Mouse (Mus musculus) heart, postnatal 25 days (tissue): ENCODE results near the gene Dnajc11. TPM values are rescaled to one million over a fixed set of nuclear protein-coding genes. Genes with fewer than 3 reads are reported as not detected.

Experiments
- DNase-seq: peaks from one replicate; pipeline ENCODE4 v3.0.0; 2022; ENCODE audit warnings: low spot score
- intact Hi-C: fragments of 180-260 bp; cut with DNase I; formaldehyde crosslinking; loops from one replicate; pipeline ENCODE4 v1.15.1; 2025
- total RNA-seq, 2 experiments: library from RNA; stranded (reverse); gene quantifications; 2 replicates each; pipeline ENCODE4 v1.2.3; 2021

Dnajc11 gene
- total RNA-seq, 2 experiments from 2014 or later = 82.3 to 96.4 TPM

DNA sequence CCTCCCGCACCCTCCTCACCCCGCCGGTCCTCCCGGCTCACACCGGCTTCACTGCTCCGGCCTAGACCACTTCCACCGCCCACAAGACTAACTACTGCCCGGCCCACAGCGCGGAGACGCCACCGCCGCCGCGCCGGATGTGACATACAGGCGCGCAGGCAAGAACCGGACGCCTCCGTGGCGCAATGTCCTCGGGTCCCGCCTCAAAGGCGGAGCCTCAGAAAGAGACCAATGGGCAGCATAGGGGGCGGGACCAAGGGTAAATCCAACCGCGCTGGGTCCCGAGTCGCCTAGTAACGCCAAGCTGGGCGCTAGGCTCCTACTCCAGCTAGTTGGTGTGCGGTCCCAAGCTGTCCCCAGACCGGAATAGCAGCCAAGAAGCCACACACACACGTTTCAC lies 94.0 kb downstream of the Dnajc11 start, which contains the start of gene Zbtb48:
TSS of gene Zbtb48 (minus strand) at position 148 of the 400 bp plus-strand sequence.
- DNase-seq = peak; percentile 96
- intact Hi-C loops = loop anchor here (2.0 kb wide), 1 partner anchor 41 kb away; no protein-coding TSS in a partner anchor

DNA sequence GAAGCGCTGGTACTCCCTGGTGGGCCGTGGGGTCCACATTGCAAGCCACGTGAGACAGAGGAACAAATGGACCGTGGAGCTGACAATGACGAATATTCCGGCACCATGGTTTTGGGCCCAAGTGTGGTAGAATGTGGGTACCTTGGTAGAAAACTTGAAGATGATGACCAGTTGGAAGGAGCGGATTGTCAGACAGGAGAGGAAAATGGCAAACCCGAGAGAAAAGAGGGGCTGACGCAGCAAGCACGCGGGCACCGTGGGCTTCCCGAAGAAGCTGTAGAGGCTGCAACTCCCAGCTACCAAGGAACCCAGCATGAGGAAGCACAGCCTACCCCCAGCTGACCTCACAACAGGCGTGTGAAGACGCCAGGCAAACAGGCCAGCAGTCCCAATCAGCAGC lies 95.0 kb downstream of the Dnajc11 start:
- DNase-seq = no peak
- intact Hi-C loops = no loop called here

GRCm38 (mm10) chr4:152029087-152029486 lies 95.6 kb downstream of the Dnajc11 start:
- no peak for DNase-seq
- intact Hi-C loops = no loop called here

GRCm38 (mm10) chr4:152029997-152030396 lies 96.5 kb downstream of the Dnajc11 start:
- intact Hi-C loops = no loop called here
- DNase-seq = no peak

Other genes starting within 250 kb of the Dnajc11 start
- 100 to 1,000 TPM; 234 to 244 TPM for gene Camta1, start 71.8 kb upstream of the Dnajc11 start, total RNA-seq
- gene Thap3, start 55.3 kb downstream of the Dnajc11 start, total RNA-seq = 10 to 100 TPM; 11.5 TPM
- 1 to 10 TPM; 5.8 to 6.2 TPM for gene Phf13, start 62.6 kb downstream of the Dnajc11 start, total RNA-seq
- gene Klhl21, start 75.1 kb downstream of the Dnajc11 start, total RNA-seq = 10 to 100 TPM; 69.8 to 76.2 TPM
- gene Zbtb48, start 94.0 kb downstream of the Dnajc11 start, total RNA-seq = 1 to 10 TPM; 3.5 to 5.0 TPM
- gene Tas1r1, start 104.9 kb downstream of the Dnajc11 start, total RNA-seq = under 1 TPM in 1 of 2 experiments, not detected in 1; 0.16 TPM
- 1 to 10 TPM; 8.6 to 9.6 TPM for gene Nol9, start 105.6 kb downstream of the Dnajc11 start, total RNA-seq
- gene Plekhg5, start 138.8 kb downstream of the Dnajc11 start, total RNA-seq = 10 to 100 TPM; 18.7 to 18.9 TPM
- 1 to 10 TPM; 2.9 to 3.0 TPM for gene Tnfrsf25, start 182.2 kb downstream of the Dnajc11 start, total RNA-seq
- 1 to 10 TPM; 1.7 to 2.2 TPM for gene Espn, start 218.7 kb downstream of the Dnajc11 start, total RNA-seq
- gene Hes2, start 225.2 kb downstream of the Dnajc11 start, total RNA-seq = not detected
- gene Acot7, start 244.4 kb downstream of the Dnajc11 start, total RNA-seq = 10 to 100 TPM; 53.4 to 58.8 TPM